Mouse (Mus musculus): ENCODE measurements around the gene Gramd2. TPM values are rescaled to one million over a fixed set of nuclear protein-coding genes. Genes with fewer than 3 reads are reported as not detected.

Gramd2 gene
- polyA plus RNA-seq, 1 experiment from 2014 or later: 0.43 TPM

DNA sequence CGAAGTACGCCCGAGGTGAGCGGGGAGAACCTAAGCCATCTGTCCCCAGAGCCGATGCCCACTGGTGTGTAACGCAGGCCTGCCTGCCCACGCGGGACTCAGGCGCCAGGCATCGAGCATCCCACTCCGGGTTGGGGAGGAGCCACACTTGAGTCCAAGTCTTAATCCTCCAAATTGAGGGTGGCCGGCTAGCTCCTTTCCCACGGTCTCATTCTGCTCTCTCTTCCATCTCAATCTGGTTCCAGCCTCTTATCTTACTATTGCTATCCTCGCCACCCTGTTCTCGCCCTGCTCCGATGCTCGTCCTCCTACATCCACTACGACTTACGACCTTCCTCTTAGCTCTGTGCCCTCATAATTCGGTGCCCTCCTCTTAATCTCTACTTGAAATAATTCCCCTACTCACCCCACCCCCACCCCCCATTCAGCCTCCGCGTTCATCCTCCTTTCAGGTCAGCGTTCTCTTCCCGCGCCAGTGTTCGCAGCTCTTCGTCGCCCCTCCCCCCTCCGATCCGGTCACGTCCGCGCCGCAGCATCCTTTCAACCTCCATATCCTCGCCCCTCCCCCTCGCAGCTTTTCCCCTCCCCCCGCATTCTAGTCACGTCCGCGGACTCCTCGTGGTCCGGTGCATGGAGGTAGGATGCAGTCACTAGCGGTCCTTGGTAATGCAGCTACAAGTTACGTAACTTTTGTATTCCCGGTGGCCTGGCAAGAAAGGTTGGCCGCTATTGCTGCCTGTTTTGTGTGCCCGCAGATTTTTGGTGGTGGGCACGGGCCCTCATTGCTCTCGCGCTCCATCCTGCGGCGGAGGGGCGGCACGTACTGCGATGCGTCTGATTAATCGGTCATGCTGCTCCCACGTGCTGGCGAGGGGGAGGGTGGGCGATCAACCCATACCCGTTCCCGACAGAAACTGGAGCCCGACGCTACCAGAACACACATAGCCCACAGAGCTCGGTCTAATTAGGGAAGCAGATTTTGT, 23.0 kb upstream of the Gramd2 start:
- under 1% methylated on average over 65 of the region's 65 CpGs for WGBS
- Histone ChIP-seq H3K36me3 (ENCODE audit: control insufficient read depth, insufficient read depth, low read length) (peaks cover 8% of the 10 kb centered on the region; the same call in 1 of the 2 replicates), H3K4me3 (ENCODE audit: low read depth, low read length) (peak overlapping the region; percentile 78), H3K9ac (ENCODE audit: low read depth, low read length) (peak overlapping the region; percentile 94), H3K27me3 (ENCODE audit: control insufficient read depth, insufficient read depth, low read length) (no peaks in the 10 kb centered on the region), H3K9me3 (ENCODE audit: control insufficient read depth, low read length) (no peaks in the 10 kb centered on the region), H3K4me1 (replicated peaks; ENCODE audit: control insufficient read depth, insufficient read depth, low read length) (peaks cover 18% of the 10 kb centered on the region), H3K27ac (ENCODE audit: low read depth, low read length) (peak overlapping the region; percentile 97), H3K4me2 (replicated peaks; ENCODE audit: low read depth, low read length) (peak overlapping the region; percentile 73)
- ATAC-seq (ENCODE audit: low FRiP score) (peak; percentile 63), DNase-seq (ENCODE audit: low spot score) (peak; percentile 96)

GRCm38 (mm10) chr9:59658146-59658545, 21.8 kb upstream of the Gramd2 start:
- DNase-seq (ENCODE audit: low spot score): peak; percentile 52
- no peak for ATAC-seq (ENCODE audit: low FRiP score)
- Histone ChIP-seq H3K9ac (ENCODE audit: low read depth, low read length) (peak overlapping the region; percentile 94), H3K4me1 (replicated peaks; ENCODE audit: control insufficient read depth, insufficient read depth, low read length) (peaks cover 18% of the 10 kb centered on the region), H3K4me3 (ENCODE audit: low read depth, low read length) (peak overlapping the region; percentile 78), H3K27me3 (ENCODE audit: control insufficient read depth, insufficient read depth, low read length) (no peaks in the 10 kb centered on the region), H3K4me2 (replicated peaks; ENCODE audit: low read depth, low read length) (peak overlapping the region; percentile 73), H3K36me3 (ENCODE audit: control insufficient read depth, insufficient read depth, low read length) (peaks cover 8% of the 10 kb centered on the region; the same call in 1 of the 2 replicates), H3K9me3 (ENCODE audit: control insufficient read depth, low read length) (no peaks in the 10 kb centered on the region), H3K27ac (ENCODE audit: low read depth, low read length) (peak overlapping the region; percentile 97)
- WGBS: 4% methylated on average over 4 of the region's 4 CpGs

GRCm38 (mm10) chr9:59659036-59660026, 20.6 kb upstream of the Gramd2 start:
- no peak for ATAC-seq (ENCODE audit: low FRiP score)
- H3K9ac ChIP-seq (ENCODE audit: low read depth, low read length): no peak overlapping the region; the same call in 1 of the 2 replicates
- H3K27me3 ChIP-seq (ENCODE audit: control insufficient read depth, insufficient read depth, low read length): no peaks in the 10 kb centered on the region
- no peaks in the 10 kb centered on the region for H3K9me3 ChIP-seq (ENCODE audit: control insufficient read depth, low read length)
- peaks cover 18% of the 10 kb centered on the region for H3K4me1 ChIP-seq (replicated peaks; ENCODE audit: control insufficient read depth, insufficient read depth, low read length)
- peak; percentile 93 for DNase-seq (ENCODE audit: low spot score)
- peaks cover 8% of the 10 kb centered on the region; the same call in 1 of the 2 replicates for H3K36me3 ChIP-seq (ENCODE audit: control insufficient read depth, insufficient read depth, low read length)
- peak overlapping the region; percentile 4; the same call in 1 of the 2 replicates for H3K27ac ChIP-seq (ENCODE audit: low read depth, low read length)
- H3K4me3 ChIP-seq (ENCODE audit: low read depth, low read length): peak overlapping the region; percentile 78
- WGBS: 25% methylated on average over 14 of the region's 14 CpGs
- H3K4me2 ChIP-seq (replicated peaks; ENCODE audit: low read depth, low read length): peak overlapping the region; percentile 73

GRCm38 (mm10) chr9:59660421-59660820, 19.5 kb upstream of the Gramd2 start:
- H3K36me3 ChIP-seq (ENCODE audit: control insufficient read depth, insufficient read depth, low read length): peaks cover 10% of the 10 kb centered on the region; the same call in 1 of the 2 replicates
- H3K9ac ChIP-seq (ENCODE audit: low read depth, low read length): no peak overlapping the region; the same call in 1 of the 2 replicates
- H3K4me3 ChIP-seq (ENCODE audit: low read depth, low read length): no peak overlapping the region
- no peaks in the 10 kb centered on the region for H3K9me3 ChIP-seq (ENCODE audit: control insufficient read depth, low read length)
- H3K4me2 ChIP-seq (replicated peaks; ENCODE audit: low read depth, low read length): peak overlapping the region; percentile 31; the same call in 1 of the 2 replicates
- no peaks in the 10 kb centered on the region for H3K27me3 ChIP-seq (ENCODE audit: control insufficient read depth, insufficient read depth, low read length)
- no peak for ATAC-seq (ENCODE audit: low FRiP score)
- no peak for DNase-seq (ENCODE audit: low spot score)
- peaks cover 18% of the 10 kb centered on the region for H3K4me1 ChIP-seq (replicated peaks; ENCODE audit: control insufficient read depth, insufficient read depth, low read length)
- no peak overlapping the region for H3K27ac ChIP-seq (ENCODE audit: low read depth, low read length)
- 63% methylated on average over 10 of the region's 10 CpGs for WGBS

DNA sequence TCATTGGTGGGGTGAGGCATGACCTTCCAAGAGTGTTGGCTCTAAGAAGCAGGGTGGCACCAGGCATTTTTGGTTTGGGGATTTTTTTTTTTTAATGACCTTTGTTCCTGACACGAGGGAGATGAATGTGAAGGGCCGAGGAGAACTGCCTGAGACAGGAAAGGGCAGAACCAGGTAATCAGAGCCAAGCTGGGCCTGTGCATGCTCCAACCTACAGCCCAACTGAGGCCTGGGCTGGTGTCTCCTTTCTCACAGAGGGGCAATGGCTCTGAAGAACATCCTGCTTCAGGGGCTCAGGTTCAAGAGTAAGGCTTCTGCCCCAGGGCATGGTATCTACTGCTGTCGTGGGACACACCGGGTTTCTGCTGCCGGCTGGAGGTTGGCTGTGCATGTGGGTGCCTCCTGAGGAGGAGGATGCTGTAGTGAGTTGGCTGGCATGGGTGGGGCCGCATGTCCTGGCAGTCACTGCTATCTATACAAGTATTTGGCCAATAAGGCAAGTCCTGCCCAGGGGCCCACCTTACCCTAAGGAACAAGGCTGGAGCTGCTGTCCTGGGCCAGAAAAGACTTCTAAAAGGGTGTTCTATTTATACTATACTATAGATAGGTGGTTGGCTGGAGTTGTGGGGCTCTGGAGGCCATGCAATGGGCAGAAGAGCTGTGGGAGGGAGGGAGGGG, 18.5 kb upstream of the Gramd2 start:
- Histone ChIP-seq H3K36me3 (ENCODE audit: control insufficient read depth, insufficient read depth, low read length) (peaks cover 10% of the 10 kb centered on the region; the same call in 1 of the 2 replicates), H3K4me3 (ENCODE audit: low read depth, low read length) (no peak overlapping the region), H3K4me2 (replicated peaks; ENCODE audit: low read depth, low read length) (no peak overlapping the region), H3K27ac (ENCODE audit: low read depth, low read length) (no peak overlapping the region), H3K27me3 (ENCODE audit: control insufficient read depth, insufficient read depth, low read length) (no peaks in the 10 kb centered on the region), H3K9ac (ENCODE audit: low read depth, low read length) (no peak overlapping the region), H3K4me1 (replicated peaks; ENCODE audit: control insufficient read depth, insufficient read depth, low read length) (peaks cover 18% of the 10 kb centered on the region), H3K9me3 (ENCODE audit: control insufficient read depth, low read length) (no peaks in the 10 kb centered on the region)
- ATAC-seq (ENCODE audit: low FRiP score) (no peak), DNase-seq (ENCODE audit: low spot score) (no peak)
- 71% methylated on average over 6 of the region's 6 CpGs for WGBS

- ATAC-seq (ENCODE audit: low FRiP score) (no peak), DNase-seq (ENCODE audit: low spot score) (no peak)
- H3K4me3 ChIP-seq (ENCODE audit: low read depth, low read length): no peak overlapping the region
- no peak overlapping the region for H3K9ac ChIP-seq (ENCODE audit: low read depth, low read length)
- no peaks in the 10 kb centered on the region for H3K27me3 ChIP-seq (ENCODE audit: control insufficient read depth, insufficient read depth, low read length)
- peaks cover 19% of the 10 kb centered on the region for H3K36me3 ChIP-seq (ENCODE audit: control insufficient read depth, insufficient read depth, low read length)
- H3K27ac ChIP-seq (ENCODE audit: low read depth, low read length): no peak overlapping the region
- WGBS: 85% methylated on average over 7 of the region's 7 CpGs
- peaks cover 16% of the 10 kb centered on the region for H3K4me1 ChIP-seq (replicated peaks; ENCODE audit: control insufficient read depth, insufficient read depth, low read length)
- H3K9me3 ChIP-seq (ENCODE audit: control insufficient read depth, low read length): no peaks in the 10 kb centered on the region
- no peak overlapping the region for H3K4me2 ChIP-seq (replicated peaks; ENCODE audit: low read depth, low read length)
These were observed 16.7 kb upstream of the Gramd2 start for GRCm38 (mm10) chr9:59663226-59663625.

GRCm38 (mm10) chr9:59663957-59664356, 16.0 kb upstream of the Gramd2 start:
- 68% methylated on average over 3 of the region's 3 CpGs for WGBS
- H3K36me3 ChIP-seq (ENCODE audit: control insufficient read depth, insufficient read depth, low read length): peaks cover 21% of the 10 kb centered on the region

More at GRCm38 (mm10) chr9:59663957-59664356, 16.0 kb upstream of the Gramd2 start:
- Histone ChIP-seq H3K4me2 (replicated peaks; ENCODE audit: low read depth, low read length) (no peak overlapping the region), H3K9me3 (ENCODE audit: control insufficient read depth, low read length) (no peaks in the 10 kb centered on the region), H3K27me3 (ENCODE audit: control insufficient read depth, insufficient read depth, low read length) (no peaks in the 10 kb centered on the region), H3K27ac (ENCODE audit: low read depth, low read length) (no peak overlapping the region), H3K9ac (ENCODE audit: low read depth, low read length) (no peak overlapping the region), H3K4me1 (replicated peaks; ENCODE audit: control insufficient read depth, insufficient read depth, low read length) (peaks cover 15% of the 10 kb centered on the region), H3K4me3 (ENCODE audit: low read depth, low read length) (no peak overlapping the region)
- ATAC-seq (ENCODE audit: low FRiP score) (no peak), DNase-seq (ENCODE audit: low spot score) (no peak)

Measured in hindbrain, embryonic 11.5 days (tissue).